Mouse (Mus musculus) spleen, postnatal 14 days (tissue): ENCODE measurements at regions not wholly inside any gene's neighbourhood (a gene's known extent, or its start where the extent isn't known, plus 50 kb on each side); places are given as distances from the start of the nearest gene placed in this dataset.

Experiments used
- DNase-seq, 2 experiments: peaks; one replicate each; pipeline ENCODE4 v3.0.0; 2021 to 2022; ENCODE audit warnings: low spot score in 2 of 2

GRCm38 (mm10) chr2:137581491-137581890 lies 465.0 kb upstream of the Jag1 start:
- DNase-seq: no peak

- DNase-seq: no peak
Measured at GRCm38 (mm10) chr2:137575750-137576149, 459.3 kb upstream of the Jag1 start.

GRCm38 (mm10) chr2:137574845-137575449 lies 458.5 kb upstream of the Jag1 start:
- no peak for DNase-seq

GRCm38 (mm10) chr2:137571146-137571545 lies 454.7 kb upstream of the Jag1 start:
- no peak for DNase-seq

- no peak for DNase-seq
Measured at GRCm38 (mm10) chr2:137566619-137567018, 450.2 kb upstream of the Jag1 start.

- DNase-seq: no peak
Measured at GRCm38 (mm10) chr2:137564064-137564624, 447.7 kb upstream of the Jag1 start.

GRCm38 (mm10) chr2:137560366-137560765 lies 443.9 kb upstream of the Jag1 start:
- no peak for DNase-seq

GRCm38 (mm10) chr2:137553871-137554270 lies 437.4 kb upstream of the Jag1 start:
- no peak for DNase-seq

- DNase-seq: no peak
Measured at GRCm38 (mm10) chr2:137536581-137536980, 420.1 kb upstream of the Jag1 start.

- DNase-seq: no peak
Measured at GRCm38 (mm10) chr2:137516271-137516670, 399.8 kb upstream of the Jag1 start.

- no peak for DNase-seq
Measured at GRCm38 (mm10) chr2:137515043-137515442, 398.6 kb upstream of the Jag1 start.

GRCm38 (mm10) chr2:137513895-137514506 lies 397.6 kb upstream of the Jag1 start:
- DNase-seq: no peak

- no peak for DNase-seq
Measured at GRCm38 (mm10) chr2:137510671-137511235, 394.3 kb upstream of the Jag1 start.

- no peak for DNase-seq
Measured at GRCm38 (mm10) chr2:137501236-137501635, 384.8 kb upstream of the Jag1 start.

- no peak for DNase-seq
Measured at GRCm38 (mm10) chr2:137497616-137498015, 381.2 kb upstream of the Jag1 start.

GRCm38 (mm10) chr2:137493600-137493999 lies 377.2 kb upstream of the Jag1 start:
- no peak for DNase-seq

GRCm38 (mm10) chr2:137489181-137489682 lies 372.8 kb upstream of the Jag1 start:
- DNase-seq: no peak

GRCm38 (mm10) chr2:137468769-137469168 lies 352.3 kb upstream of the Jag1 start:
- no peak for DNase-seq

- DNase-seq: no peak
Measured at GRCm38 (mm10) chr2:137457061-137457753, 340.8 kb upstream of the Jag1 start.

GRCm38 (mm10) chr2:137456436-137456835 lies 340.0 kb upstream of the Jag1 start:
- no peak for DNase-seq

- DNase-seq: no peak
Measured at GRCm38 (mm10) chr2:137446919-137447318, 330.5 kb upstream of the Jag1 start.

- no peak for DNase-seq
Measured at GRCm38 (mm10) chr2:137437741-137438140, 321.3 kb upstream of the Jag1 start.
